Comparison of ENCODE assay signal across 9 mouse cellular contexts in the genomic region with DNA sequence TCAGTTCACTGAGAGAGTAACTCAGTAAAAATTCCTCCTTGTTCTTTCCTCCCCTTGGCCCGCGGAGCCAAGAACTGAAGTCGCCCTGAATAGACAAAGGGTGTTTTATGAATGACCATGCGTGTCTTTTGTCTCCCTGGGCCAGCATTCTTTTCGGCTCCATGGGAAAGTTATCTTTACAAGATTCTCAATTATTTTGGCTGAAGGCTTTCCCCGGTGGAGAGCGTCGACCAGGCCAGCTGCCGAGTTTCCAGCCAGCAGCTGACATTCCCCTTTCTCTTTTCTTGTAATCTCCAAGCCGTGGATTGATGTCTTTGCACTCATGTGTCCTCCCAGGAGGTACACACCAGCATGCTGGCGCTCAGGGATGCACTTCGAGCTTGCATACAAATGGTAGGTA. TPM values are rescaled to one million over a fixed set of nuclear protein-coding genes. Genes with fewer than 3 reads are reported as not detected.
DNase-seq lines count a peak whose midpoint lies in the region; ATAC-seq and TF ChIP-seq lines count a peak whose summit lies in the region.
"Had no signal": no experiment of that assay in that cellular context is flagged by ENCODE, and none has a peak within 500 bp of the region (broad histone marks: within the 10 kb centered on the region; RNA-seq: fewer than 3 reads in every experiment).

No protein-coding gene starts in this region.

- no peaks in the 10 kb centered on the region for H3K36me3 ChIP-seq in heart, adult 2 months (ENCODE audit: control insufficient read depth, insufficient read depth, low read length)
- no peaks in the 10 kb centered on the region for H3K36me3 ChIP-seq in heart, embryonic 10.5 days
- 0 out of 2 replicates have a peak, but pooled peaks cover 5% of the 10 kb centered on the region for H3K36me3 ChIP-seq in hindbrain, embryonic 11.5 days (ENCODE audit: control insufficient read depth, insufficient read depth, low read length)
- H3K36me3 ChIP-seq in neural tube, embryonic 12.5 days: peaks cover 9% of the 10 kb centered on the region

- intact Hi-C loops in heart, adult 2 months (cut with DNase I): no loop called here

- H3K4me3 ChIP-seq in heart, adult 2 months: no peak overlapping the region
- no peak overlapping the region for H3K4me3 ChIP-seq in heart, embryonic 10.5 days
- H3K4me3 ChIP-seq in embryonic fibroblast, embryonic 13.5 days (ENCODE audit: insufficient read depth, low read length): no peak overlapping the region
- no peak overlapping the region for H3K4me3 ChIP-seq in hindbrain, embryonic 11.5 days (ENCODE audit: low read depth, low read length)
- H3K4me3 ChIP-seq in neural tube, embryonic 12.5 days: no peak overlapping the region

- 47% methylated on average over 12 of the region's 12 CpGs for WGBS in heart, adult 2 months
- 53% methylated on average over 12 of the region's 12 CpGs for WGBS in heart, embryonic 10.5 days
- WGBS in hindbrain, embryonic 11.5 days: 13% methylated on average over 12 of the region's 12 CpGs
- 14% methylated on average over 12 of the region's 12 CpGs for whole genome bisulfite sequencing in neural tube, embryonic 12.5 days

- ATAC-seq in hindbrain, embryonic 11.5 days (ENCODE audit: low FRiP score): peak; percentile 77
- ATAC-seq in neural tube, embryonic 12.5 days (ENCODE audit: low FRiP score, low read depth): peak; percentile 73

- TF ChIP-seq CTCF in heart, adult 2 months (IDR thresholded peaks at IDR 0.05): no peak
- TF ChIP-seq CTCF in embryonic fibroblast, embryonic 13.5 days (IDR thresholded peaks at IDR 0.05; ENCODE audit: borderline replicate concordance, insufficient read depth, low read length): no peak

- no peak overlapping the region for H3K9ac ChIP-seq in heart, adult 2 months (ENCODE audit: low read depth, low read length)
- 0 out of 2 replicates have a peak overlapping the region, but pooled peaks have one; percentile 8 for H3K9ac ChIP-seq in hindbrain, embryonic 11.5 days (ENCODE audit: low read depth, low read length)
- H3K9ac ChIP-seq in neural tube, embryonic 12.5 days: no peak overlapping the region

- no peak for TF ChIP-seq POLR2A in heart, adult 2 months (IDR thresholded peaks at IDR 0.05; ENCODE audit: insufficient read depth, low read depth, low read length)
- TF ChIP-seq POLR2A in embryonic fibroblast, embryonic 13.5 days (IDR thresholded peaks at IDR 0.05; ENCODE audit: low read depth, low read length): no peak

- no peak overlapping the region for H3K27ac ChIP-seq in heart, adult 2 months
- H3K27ac ChIP-seq in heart, embryonic 10.5 days: no peak overlapping the region
- H3K27ac ChIP-seq in embryonic fibroblast, embryonic 13.5 days (ENCODE audit: insufficient read depth, low read length): peak overlapping the region; percentile 66
- H3K27ac ChIP-seq in hindbrain, embryonic 11.5 days (ENCODE audit: low read depth, low read length): peak overlapping the region; percentile 89
- H3K27ac ChIP-seq in neural tube, embryonic 12.5 days: peak overlapping the region; percentile 60

- TF ChIP-seq EP300 in heart, adult 2 months (IDR thresholded peaks at IDR 0.05; ENCODE audit: insufficient read depth, low read depth, low read length): no peak

- no peaks in the 10 kb centered on the region for H3K27me3 ChIP-seq in heart, adult 2 months (ENCODE audit: control insufficient read depth, insufficient read depth, low read length)
- no peaks in the 10 kb centered on the region for H3K27me3 ChIP-seq in heart, embryonic 10.5 days (ENCODE audit: insufficient read depth, poor library complexity, severe bottlenecking)
- H3K27me3 ChIP-seq in hindbrain, embryonic 11.5 days (ENCODE audit: control insufficient read depth, insufficient read depth, low read length): no peaks in the 10 kb centered on the region
- H3K27me3 ChIP-seq in neural tube, embryonic 12.5 days (replicated peaks): no peaks in the 10 kb centered on the region

- H3K9me3 ChIP-seq in heart, embryonic 10.5 days: no peaks in the 10 kb centered on the region
- H3K9me3 ChIP-seq in hindbrain, embryonic 11.5 days (ENCODE audit: control insufficient read depth, low read length): no peaks in the 10 kb centered on the region
- no peaks in the 10 kb centered on the region for H3K9me3 ChIP-seq in neural tube, embryonic 12.5 days

- no peaks in the 10 kb centered on the region for H3K79me2 ChIP-seq in heart, adult 2 months (replicated peaks; ENCODE audit: control insufficient read depth, insufficient read depth, low read length)

- peaks cover 2% of the 10 kb centered on the region; the same call in 1 of the 2 replicates for H3K4me1 ChIP-seq in heart, adult 2 months (ENCODE audit: control insufficient read depth, insufficient read depth, low read length)
- 0 out of 2 replicates have a peak, but pooled peaks cover 3% of the 10 kb centered on the region for H3K4me1 ChIP-seq in heart, embryonic 10.5 days
- H3K4me1 ChIP-seq in embryonic fibroblast, embryonic 13.5 days (ENCODE audit: control insufficient read depth, insufficient read depth, low read length): peaks cover 16% of the 10 kb centered on the region
- H3K4me1 ChIP-seq in hindbrain, embryonic 11.5 days (replicated peaks; ENCODE audit: control insufficient read depth, insufficient read depth, low read length): 0 out of 2 replicates have a peak, but pooled peaks cover 4% of the 10 kb centered on the region
- H3K4me1 ChIP-seq in neural tube, embryonic 12.5 days: peaks cover 28% of the 10 kb centered on the region

- H3K4me2 ChIP-seq in hindbrain, embryonic 11.5 days (replicated peaks; ENCODE audit: low read depth, low read length): no peak overlapping the region
- H3K4me2 ChIP-seq in neural tube, embryonic 12.5 days (replicated peaks): peak overlapping the region; percentile 20; the same call in 1 of the 2 replicates

- peak; percentile 32 for DNase-seq in heart, adult 2 months
- DNase-seq in heart, embryonic 10.5 days (ENCODE audit: low spot score): no peak
- DNase-seq in hindbrain, embryonic 11.5 days (ENCODE audit: low spot score): peak; percentile 69
- DNase-seq in adrenal gland, adult 8-10 months: no peak
- DNase-seq in layer of hippocampus, adult 9-10 months (ENCODE audit: low spot score): no peak
- no peak for DNase-seq in right cerebral cortex, adult 2 months (ENCODE audit: low spot score in 2 of 2)

RNA-seq across cellular contexts. Expression of gene Pdpn, which starts 19.7 kb away (rescaled TPM):
- total RNA-seq in heart, adult 2 months (2021): 1 to 10 TPM; 5.8 TPM
- 2.7 and 5.0 TPM in 2 replicates for polyA plus RNA-seq in heart, adult 2 months (2012; rRNA removed)
- 22.8 and 29.8 TPM in 2 replicates for polyA plus RNA-seq in heart, embryonic 10.5 days (2016; fragmentation: Nextera tagmentation; extraction: Ambion mirVana)
- 163 and 184 TPM in 2 replicates for polyA plus RNA-seq in embryonic fibroblast, embryonic 13.5 days (2011; ENCODE audit: insufficient read length, low read depth, missing spikeins)
- 134 and 135 TPM in 2 replicates for polyA plus RNA-seq in hindbrain, embryonic 11.5 days (2014; fragmentation: Nextera tagmentation; extraction: Ambion mirVana)
- 116 and 121 TPM in 2 replicates for polyA plus RNA-seq in neural tube, embryonic 12.5 days (2016; fragmentation: Nextera tagmentation; extraction: Ambion mirVana)
- total RNA-seq in adrenal gland, adult 8-10 months (2022): 10 to 100 TPM in 2 of 4 experiments, 1 to 10 TPM in 2; 6.6 to 13.7 (median 10.0) TPM
- total RNA-seq: megakaryocyte progenitor cell, adult 5-6 weeks had no signal

Comparison
In these comparisons a context has a peak if more than half of its experiments do, and no peak if none do; other contexts are left out.
1. DNase-seq: peak in heart, adult 2 months (2 of 2) and hindbrain, embryonic 11.5 days (single experiment); none in heart, embryonic 10.5 days (single experiment), adrenal gland, adult 8-10 months (single experiment), layer of hippocampus, adult 9-10 months (single experiment) and right cerebral cortex, adult 2 months (0 of 2).
2. H3K27ac ChIP-seq: peak in embryonic fibroblast, embryonic 13.5 days (single experiment), hindbrain, embryonic 11.5 days (single experiment) and neural tube, embryonic 12.5 days (single experiment); none in heart, adult 2 months (single experiment) and heart, embryonic 10.5 days (single experiment).